Mouse (Mus musculus) hindlimb bud, embryonic 11.5 days (tissue): ENCODE results near the gene Akr7a5.
A peak's percentile ranks its signal among the peaks of the same experiment; 100 is the strongest.

Experiments
- DNase-seq: peaks from one replicate; pipeline ENCODE4 v3.0.0-alpha.2; 2012; ENCODE audit warnings: low read depth, low spot score; ENCODE audit errors: extremely low spot score

Gene Akr7a5

DNA sequence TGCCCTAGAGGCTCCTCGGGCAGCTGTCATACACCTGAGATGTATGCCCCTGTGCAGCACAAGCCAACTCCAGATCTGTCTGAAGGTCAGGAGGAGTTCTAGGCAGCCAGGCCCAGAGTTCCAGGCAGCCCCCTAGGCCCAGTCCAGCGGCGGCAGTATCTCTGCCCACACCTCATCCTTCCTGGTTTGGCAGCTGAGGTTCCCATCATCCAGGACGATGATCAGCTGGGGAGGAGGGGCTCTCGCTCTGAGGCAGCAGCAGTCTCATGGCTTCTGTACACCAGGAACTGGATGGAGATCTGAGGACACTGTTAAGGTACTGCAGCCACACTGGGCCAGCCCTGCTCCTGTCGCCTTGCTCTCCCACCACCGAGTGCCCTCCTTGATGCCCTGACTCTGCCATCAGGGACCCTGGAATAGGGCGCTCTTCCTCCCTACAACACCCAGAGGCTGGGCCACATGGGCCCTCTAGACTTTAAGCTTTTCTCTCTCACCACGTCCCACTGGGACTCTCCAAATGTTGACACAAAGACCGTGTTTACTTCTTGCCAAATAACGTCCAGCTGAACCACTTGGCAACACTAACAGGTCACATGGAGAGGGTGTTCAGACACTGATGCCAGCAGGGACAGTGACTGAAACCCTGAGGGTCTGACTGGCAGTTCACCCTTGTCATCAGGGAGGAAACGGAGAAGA lies 11.7 kb upstream of the Akr7a5 start:
- no peak for DNase-seq

DNA sequence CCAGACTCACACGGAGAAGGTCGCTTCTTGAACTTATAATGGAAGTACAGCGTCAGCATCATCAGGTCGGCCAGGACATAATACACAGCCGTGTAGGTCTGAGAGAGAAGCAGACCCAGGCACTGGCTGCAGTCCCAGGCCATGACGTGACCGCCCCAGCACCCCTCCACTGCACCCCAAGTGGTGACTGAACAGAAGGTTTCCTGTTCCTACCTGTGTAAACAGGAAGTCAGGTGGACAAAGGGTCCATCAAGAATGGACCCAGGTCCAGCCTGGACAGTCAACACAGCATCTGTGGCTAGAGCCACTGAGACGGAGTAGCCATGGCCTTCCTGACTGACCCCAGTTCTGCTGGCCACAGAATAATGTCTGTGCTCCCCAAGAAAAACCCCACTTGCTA lies 8.8 kb upstream of the Akr7a5 start:
- DNase-seq: no peak

DNA sequence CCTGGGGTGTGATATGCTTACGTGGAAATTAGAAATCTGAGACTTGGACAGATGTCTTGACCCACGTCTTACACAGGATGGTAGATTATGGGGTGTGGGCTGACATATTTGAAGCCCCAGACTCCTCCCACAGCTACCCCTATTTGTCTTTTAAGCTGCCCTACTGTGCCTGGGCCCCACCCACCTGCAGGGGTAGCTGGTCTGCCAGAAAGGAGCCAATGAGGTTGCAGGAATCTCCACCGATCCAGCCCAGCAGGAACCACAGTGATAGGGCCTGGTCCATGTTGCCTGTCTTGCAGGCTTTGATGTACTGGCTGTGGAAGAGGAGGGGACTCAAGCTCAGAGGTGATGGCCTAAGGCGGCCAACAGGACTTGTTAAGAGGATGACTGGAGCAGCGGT lies 8.3 kb upstream of the Akr7a5 start:
- DNase-seq: no peak

DNA sequence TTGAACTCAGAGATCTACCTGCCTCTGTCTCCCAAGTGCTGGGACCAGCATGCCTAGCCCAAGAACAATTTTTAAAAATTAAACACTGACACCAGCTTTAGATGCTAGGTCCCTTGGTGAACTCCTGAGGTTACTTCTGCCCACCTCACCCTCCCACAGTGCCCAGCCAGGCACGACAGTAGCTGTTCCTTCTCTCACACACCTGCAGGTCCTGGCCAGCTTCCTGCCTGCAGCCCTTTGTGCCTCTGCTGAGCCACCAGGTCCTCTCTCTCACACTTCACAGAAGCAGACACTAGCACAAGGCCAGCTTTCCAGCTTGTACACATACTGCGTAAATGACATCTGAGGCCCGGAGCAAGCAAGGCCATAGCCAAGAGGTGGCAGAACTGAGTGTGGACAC lies 5.0 kb upstream of the Akr7a5 start:
- DNase-seq: no peak

DNA sequence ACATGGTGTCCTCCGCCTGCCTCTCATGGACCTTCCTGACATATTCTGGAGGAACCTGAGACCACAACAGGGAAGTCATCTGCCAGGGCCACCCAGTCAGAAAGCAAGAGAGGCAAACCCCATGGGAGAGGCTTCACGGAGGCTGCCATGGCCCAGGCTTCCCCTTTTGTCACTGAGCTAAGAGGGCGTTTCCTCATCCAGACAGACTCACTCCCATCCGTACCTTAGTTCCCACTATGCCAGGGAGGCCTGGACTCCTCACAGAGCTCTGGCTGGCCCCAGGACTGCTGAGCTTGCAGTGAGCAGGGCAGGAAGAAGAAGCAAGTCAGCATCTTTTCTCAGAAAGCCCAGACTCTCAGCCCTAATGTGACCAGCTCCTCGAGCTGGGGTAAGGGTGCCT lies 2.6 kb upstream of the Akr7a5 start:
- DNase-seq: no peak

DNA sequence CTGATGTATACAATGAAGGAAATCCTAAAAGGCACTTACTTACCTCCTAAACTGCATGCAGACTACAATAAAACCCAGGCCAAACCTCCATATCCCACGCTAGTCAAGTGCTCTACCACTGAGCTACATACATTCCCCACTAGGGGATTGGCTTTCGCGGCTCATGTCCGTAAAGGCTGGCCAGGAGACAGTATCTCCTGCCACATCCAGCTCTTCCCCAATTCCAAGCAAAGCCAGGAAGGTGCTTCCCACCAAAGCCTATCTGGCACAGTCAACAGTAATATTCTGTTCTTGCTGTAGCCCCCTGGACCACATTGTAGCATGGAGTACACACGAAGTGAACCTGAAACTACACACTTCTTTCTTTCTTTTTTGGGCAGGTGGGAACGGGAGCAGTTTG lies 893 bp upstream of the Akr7a5 start:
- no peak for DNase-seq

DNA sequence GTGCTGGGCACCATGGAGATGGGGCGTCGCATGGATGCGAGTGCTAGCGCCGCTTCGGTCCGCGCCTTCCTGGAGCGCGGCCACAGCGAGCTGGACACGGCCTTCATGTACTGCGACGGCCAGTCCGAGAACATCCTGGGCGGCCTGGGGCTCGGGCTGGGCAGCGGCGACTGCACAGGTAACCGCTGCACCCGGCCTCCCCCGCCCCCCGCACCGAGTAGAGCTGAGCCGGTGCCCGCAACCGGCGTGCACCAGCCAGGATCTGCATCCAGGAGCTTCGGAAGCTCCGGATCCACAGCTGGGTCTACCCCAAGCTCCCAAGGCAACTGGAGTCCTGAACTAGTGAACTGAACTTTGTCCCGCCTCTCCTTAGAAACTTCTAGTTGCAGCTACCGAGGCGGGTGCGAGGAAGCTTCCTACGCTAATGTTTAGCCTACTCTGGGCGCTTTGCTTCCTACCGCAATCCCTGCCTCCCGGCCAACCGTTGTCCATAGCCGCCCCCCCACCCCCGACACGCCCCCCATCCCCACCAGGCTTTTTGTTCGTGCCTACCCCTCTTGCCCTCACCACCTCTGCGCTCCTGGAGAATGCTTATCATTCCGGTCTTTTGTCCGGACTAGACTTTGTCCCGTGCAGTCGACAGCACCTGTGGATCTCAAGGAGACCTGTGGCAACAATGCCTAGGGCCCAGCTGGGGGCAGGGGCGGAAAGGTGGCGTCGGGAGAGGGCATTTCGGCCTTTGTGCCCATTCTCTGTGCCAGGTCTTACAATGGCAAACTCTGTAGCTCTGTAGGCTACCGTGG lies 556 bp downstream of the Akr7a5 start:
- DNase-seq: no peak

DNA sequence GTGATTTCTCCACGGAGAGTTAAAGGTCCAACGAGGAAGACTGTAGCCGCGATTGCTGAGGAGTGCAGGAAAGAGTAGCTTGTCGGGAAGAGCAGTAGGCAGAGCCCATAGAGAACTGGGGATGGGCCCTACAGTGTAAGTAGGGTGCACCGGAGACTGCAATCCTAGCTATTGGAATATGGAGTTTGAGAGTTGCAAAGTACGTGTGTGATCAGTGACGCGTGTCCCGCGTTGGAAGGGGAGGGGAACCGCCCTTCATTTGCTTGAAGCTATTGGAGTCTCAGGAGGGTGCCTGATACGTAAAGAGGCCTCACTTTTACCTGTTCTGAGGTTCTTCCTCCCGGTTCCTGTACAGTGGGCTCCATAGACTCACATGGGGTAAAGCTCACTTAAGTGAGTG lies 1.2 kb downstream of the Akr7a5 start:
- DNase-seq: no peak

DNA sequence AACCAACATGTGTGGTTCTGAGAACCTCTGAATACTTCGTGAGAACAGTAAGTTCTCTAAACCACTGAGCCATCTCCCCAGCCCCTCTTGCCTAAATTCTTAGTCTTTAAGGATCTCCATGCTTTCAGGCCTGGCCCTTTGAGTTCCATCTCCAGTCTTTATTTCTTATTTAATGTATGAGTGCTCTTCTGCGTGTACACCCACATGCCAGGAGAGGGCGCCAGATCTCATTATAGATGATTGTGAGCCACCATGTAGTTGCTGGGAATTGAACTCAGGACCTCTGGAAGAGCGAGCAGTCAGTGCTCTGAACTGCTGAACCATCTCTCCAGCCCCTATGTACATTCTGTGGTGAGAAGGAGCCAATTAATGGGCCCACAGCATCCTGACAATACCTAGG lies 2.1 kb downstream of the Akr7a5 start:
- no peak for DNase-seq

DNA sequence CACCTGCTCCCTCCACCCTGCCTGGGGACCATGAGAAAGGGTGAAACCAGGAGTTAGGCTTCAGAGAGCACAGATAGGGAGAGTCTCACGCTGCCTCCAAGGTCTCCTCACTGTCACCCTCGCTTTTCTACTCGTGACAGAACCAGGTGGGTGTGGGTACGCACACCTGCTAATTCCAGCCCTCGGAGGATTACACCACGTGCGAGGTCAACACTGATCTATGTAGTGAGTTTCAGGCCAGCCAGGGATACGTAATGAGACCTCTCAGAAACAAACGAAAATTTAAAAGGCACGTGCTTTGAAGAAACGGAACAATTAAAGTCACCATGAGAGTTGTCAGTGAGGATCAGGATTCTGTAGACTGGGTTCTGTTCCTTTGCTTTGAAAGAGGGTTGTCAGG lies 7.9 kb downstream of the Akr7a5 start:
- no peak for DNase-seq

DNA sequence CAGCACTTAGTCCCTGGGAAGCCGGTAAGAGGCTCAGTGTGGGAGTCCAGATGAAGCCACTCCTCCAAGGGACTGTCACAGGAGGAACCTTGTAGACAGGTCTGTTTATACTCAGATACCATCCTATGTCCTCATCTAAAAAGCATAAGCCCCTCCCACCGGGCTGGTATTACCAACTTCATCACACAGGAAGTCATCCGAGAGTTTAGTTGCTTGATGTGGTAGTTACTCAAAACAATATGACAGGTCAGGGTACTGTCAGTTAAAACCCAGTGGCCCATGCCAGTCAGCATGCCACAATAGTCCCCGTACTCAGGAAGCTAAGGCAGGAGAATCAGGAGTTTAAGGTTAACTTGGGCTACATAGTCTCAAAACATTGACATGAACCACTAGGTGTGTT lies 9.2 kb downstream of the Akr7a5 start:
- DNase-seq: no peak

DNA sequence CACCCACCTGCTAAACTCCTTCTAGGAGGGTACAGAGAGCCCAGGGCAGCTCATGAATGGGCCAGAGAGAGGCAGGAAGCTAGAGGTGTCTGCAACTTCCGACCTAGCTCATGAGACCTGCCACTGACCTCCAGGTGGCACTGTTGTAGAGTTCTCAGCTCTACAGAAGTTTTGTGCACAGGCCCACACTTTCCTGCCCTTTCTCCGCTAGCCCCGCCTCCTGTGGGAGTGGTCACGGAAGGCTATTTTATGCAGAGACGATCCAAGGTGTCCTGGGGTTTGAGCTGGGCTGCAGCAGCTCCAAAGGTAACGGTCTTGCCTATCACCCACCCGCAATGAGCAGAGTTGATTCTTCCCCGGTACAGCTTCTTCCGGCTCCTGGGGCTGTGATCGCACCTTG lies 20.1 kb downstream of the Akr7a5 start:
- peak; percentile 66 for DNase-seq

DNA sequence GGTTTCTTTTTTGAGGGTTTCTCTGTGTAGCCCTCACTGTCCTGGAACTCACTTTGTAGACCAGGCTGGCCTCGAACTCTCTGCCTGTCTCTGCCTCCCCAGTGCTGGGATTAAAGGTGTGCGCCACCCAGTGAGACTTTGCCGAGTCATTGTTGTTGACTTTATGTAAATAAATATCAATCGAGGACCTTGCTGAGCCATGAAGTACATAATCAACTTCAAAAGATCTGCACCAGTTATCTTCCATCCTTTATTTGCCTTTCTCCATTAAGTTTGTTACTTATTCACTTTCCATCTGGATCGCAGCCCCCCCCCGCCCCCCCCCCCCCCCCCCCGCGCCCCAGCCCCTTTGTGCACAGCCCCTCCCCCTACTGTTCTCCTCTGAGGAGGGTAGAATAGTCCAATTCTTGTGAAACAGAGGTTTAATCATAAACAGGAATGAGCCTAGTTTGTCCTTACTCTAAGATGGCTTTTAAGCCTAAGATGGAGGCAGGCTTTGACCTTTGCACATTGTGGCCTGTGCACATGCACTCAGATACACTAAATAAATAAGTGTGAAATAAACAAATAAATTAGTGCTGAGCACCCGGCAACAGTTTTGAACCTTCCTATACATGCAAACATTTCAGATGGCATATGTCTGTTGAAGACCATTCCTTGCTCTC lies 24.2 kb downstream of the Akr7a5 start:
- no peak for DNase-seq

DNA sequence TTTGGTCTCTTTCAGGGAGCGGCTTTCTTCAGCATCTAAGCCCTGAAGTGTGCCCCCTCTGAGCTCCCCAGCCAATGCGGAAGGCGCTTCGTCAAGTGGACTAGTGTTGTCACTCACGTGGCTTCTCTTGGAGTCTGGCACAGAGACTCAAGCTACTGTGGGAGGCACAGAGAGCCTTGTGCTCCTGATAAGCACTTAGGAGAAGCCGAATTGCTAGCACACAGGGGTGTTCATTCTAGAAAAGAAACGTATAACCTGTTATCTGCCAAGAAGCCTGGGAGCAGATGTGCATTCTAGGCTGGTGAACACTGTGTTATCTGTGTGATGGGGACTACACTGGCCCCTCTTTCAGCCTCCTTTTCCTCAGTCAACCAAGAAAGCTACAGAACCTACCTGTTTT lies 25.0 kb downstream of the Akr7a5 start:
- no peak for DNase-seq

DNA sequence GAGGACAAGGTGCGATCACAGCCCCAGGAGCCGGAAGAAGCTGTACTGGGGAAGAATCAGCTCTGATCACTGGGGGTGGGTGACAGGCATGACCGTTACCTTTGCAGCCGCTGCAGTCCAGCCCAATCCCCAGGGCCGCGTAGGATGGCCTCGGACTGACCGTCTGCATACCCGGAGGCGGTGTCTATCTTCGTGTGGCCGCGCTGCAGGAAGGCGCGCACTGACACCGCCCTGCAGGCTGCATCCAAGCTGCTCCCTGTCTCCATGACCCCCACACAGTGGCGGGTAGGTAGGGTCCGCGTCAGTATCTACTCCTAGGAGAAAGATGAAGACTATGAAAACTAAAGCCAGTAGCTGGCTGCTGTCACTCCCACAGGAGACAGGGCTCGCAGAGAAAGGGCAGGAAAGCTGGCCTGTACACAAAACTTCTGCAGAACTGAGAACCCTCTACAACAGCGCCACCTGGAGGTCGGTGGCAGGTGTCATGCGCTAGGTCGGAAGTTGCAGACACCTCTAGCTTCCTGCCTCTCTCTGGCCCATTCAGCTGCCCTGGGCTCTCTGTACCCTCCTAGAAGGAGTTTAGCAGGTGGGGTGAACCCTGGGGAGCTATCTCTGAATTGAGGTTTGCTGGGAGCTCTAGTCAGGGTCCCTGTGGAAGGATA lies 26.4 kb downstream of the Akr7a5 start:
- peak; percentile 69 for DNase-seq

DNA sequence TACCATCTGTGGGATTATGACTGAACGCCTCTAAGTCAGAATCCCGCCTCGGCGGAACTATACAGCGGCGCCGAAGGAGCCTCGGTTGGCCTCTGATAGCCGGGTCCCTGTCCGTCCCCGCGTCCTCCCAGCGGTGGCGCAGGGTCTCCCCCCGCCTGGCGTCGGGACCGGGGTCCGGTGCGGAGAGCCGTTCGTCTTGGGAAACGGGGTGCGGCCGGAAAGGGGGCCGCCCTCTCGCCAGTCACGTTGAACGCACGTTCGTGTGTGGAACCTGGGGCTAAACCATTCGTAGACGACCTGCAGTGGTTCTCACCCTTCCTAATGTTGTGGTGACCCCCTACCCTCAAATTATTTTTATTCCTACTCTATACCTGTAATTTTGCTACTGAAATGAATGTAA lies 27.6 kb downstream of the Akr7a5 start:
- no peak for DNase-seq

DNA sequence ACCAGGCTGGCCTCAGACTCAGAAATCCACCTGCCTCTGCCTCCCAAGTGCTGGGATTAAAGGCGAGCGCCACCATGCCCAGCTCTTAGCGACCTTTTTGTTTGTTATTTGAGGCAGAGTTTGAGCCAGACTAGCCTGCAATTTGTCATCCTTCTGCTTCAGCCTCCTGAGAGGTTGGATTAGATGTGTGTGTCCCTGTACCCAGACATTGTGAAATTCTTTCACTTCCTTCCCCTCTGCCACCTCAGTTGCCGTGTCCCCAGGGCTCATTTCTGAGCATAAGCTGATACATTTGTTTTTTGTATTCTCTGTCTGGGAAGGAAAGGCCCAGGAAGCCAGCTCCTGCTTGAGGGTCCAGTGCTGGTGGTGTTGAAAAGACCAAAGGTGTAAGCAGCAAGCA lies 30.3 kb downstream of the Akr7a5 start:
- no peak for DNase-seq

DNA sequence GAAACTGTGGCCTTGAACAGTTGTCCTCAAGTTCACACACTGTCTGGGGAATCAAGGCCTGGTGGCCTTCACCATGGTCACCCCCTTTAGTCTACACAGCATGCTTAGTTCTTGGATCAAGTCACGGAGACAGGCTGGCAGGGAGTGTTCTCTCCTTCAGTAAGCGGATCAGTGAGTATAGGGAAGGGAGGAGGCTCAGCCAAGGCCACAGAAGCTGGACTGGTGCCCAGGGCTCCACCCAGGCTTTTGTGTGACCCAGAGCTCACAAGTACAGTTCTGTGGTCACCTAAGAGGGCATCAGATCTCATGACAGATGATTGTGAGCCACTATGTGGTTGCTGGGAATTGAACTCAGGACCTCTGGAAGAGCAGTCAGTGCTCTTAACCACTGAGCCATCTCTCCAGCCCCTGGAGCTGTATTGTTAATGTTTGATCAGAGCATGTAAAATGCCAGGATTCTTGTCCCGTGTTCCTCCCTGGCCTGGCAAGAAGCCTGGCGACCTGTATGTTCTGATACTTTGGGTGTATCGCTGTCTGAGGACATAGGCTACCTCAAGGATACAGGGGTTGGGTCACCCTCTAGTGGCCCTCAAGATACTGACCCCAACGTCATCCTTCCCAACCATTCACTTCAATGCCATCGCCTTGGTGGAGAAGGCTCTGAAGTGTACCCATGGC lies 31.2 kb downstream of the Akr7a5 start:
- no peak for DNase-seq

DNA sequence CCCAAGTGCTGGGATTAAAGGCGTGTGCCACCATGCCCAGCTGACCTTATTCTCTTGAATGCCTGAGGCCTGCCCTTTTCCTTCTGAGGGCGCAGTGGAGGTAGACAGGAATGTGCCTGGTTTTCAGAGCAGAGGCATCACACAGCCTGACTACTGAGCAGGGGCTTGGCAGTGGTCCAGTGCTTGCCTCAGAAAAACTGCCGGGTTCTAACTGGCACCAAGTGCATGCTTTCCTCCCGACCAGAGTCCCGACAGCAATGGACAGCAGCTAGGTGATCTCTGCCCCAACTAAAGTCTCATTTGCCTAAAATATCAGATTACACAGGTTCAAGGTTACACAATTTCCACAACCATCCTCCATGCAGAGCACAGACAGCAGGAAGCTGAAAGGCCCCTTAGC lies 33.2 kb downstream of the Akr7a5 start:
- DNase-seq: no peak

DNA sequence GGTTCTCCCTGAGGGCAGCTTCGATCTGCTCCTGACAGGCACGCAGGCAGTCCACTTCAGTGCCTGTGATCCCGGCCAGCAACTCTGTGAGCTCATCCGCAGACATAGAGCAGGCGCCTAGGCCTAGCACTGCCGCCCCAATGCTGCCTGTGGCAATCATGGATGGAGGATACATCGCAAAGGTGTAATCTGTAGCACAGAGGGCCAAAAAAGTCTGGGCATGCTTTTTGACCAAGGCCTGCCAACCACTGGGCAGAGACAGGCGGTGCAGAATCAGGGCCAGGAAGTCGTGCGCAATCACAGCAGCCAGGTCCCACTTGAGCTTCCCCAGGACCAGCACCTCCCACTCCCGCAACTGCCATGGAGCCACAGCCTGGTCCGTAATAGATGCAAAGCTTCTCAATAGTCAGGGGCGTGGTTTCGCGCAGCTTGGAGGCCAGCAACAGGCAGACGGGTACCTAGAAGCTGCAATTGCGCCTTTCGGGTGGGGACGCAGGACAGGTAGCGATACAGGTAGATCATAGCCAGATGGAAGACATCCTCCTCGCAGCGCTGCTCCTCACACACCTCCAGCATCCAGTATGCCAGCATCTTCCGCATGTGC lies 35.0 kb downstream of the Akr7a5 start:
- no peak for DNase-seq
